Mouse (Mus musculus): ENCODE results near the gene D630039A03Rik. TPM values are rescaled to one million over a fixed set of nuclear protein-coding genes. Genes with fewer than 3 reads are reported as not detected.

The D630039A03Rik gene
- polyA plus RNA-seq, 1 experiment from 2014 or later, result 0.35 TPM

DNA sequence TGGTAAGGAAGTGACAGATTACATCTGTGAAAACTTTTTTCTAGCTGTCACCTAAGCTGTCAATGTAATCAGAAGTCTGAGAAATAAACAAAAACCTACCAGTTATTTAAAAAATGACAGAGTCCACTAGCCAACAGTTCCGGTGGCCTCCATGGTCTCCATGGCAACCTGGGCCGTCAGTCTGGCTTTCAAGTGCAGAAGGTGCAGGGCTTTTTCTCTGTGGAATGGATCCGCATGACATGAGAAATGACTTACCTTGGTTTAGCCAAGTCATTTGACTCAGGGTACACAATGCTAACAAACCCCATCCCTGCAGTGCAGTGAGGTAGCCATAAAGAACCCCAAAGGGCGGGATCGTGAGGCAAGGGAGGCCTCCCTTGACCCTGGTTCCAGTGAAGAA, 6.1 kb upstream of the D630039A03Rik start:
- Histone ChIP-seq H3K4me2 (no peak overlapping the region), H3K9me3 (no peaks in the 10 kb centered on the region), H3K9ac (no peak overlapping the region), H3K27me3 (no peaks in the 10 kb centered on the region), H3K36me3 (no peaks in the 10 kb centered on the region), H3K4me3 (no peak overlapping the region), H3K4me1 (replicated peaks) (peaks cover 17% of the 10 kb centered on the region), H3K27ac (replicated peaks) (no peak overlapping the region)
- 16% methylated on average over 5 of the region's 5 CpGs for WGBS
- ATAC-seq (ENCODE audit: low read depth), result no peak

DNA sequence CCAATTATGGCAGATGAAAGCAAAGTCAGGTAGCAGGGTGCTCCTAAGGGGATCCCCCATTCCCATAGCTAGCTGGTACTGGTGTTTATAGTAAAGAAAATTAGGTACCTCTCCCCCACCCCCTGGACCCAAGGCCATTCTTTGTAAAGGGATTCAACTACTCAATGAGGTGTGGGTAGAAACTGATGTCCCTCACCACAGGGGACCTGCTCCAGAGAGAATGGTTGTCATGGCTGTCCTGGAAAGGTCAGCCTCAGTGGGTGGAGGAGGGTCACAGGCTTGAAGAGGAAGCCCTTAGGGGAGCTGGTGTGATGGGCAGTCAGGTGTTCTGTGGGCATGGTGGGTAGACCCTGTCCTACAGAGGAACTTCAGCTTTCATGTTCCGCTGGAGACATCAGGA, 4.4 kb upstream of the D630039A03Rik start:
- no peak for ATAC-seq (ENCODE audit: low read depth)
- 79% methylated on average over 1 of the region's 1 CpGs for WGBS
- no peaks in the 10 kb centered on the region for H3K9me3 ChIP-seq

DNA sequence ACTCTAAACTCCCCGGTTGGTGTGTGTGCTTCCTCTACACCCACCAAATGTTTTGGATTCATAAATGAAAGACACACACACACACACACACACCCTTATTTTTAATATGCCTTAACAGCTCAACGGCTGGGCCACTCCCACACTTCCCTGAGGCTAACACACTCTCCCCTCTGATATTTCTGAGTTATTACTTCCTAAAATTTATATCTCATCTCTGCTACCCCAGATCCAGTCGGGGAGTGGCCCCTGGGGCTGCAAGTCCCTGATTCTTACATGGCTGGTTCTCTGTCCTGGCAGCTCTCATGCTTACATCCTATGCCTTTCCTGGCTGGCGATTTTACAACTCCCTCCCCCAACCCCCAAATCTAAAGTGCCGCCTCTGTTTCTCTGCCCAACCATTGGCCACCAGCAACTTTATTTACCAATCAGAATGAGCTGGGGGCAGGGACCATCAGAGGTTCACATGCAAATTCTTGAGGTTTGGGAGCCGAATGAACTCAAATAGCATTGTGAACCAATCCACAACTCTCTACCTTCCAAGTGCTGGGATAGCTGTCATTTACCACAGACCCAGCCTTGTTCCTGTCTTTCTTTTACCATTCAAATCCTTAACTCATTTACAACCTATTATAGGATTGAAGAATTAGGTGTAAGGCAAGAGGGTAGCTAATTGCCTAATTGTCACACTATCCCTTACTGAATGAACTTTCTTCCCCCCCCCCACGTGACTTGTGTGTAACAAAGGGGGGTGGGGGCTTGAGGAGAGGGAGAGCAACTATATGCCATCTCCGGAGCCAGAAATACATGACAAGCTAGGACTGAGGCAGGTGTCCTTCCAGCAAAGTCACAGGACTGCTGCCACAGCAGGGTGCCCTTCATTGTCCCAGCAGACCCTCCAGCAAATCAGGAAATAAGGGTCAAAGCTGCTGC, 3.7 kb upstream of the D630039A03Rik start:
- Histone ChIP-seq H3K4me1 (replicated peaks) (peaks cover 34% of the 10 kb centered on the region), H3K9me3 (no peaks in the 10 kb centered on the region), H3K36me3 (no peaks in the 10 kb centered on the region), H3K4me3 (no peak overlapping the region), H3K9ac (no peak overlapping the region), H3K27me3 (peaks cover 10% of the 10 kb centered on the region), H3K27ac (replicated peaks) (no peak overlapping the region), H3K4me2 (no peak overlapping the region)
- ATAC-seq (ENCODE audit: low read depth), result no peak
- 8% methylated on average over 8 of the region's 8 CpGs for WGBS

More for the DNA sequence above, 4.4 kb upstream of the D630039A03Rik start:
- H3K4me2 ChIP-seq, result no peak overlapping the region
- no peak overlapping the region for H3K4me3 ChIP-seq
- peaks cover 5% of the 10 kb centered on the region for H3K27me3 ChIP-seq
- no peak overlapping the region for H3K27ac ChIP-seq (replicated peaks)
- H3K9ac ChIP-seq, result no peak overlapping the region
- peaks cover 30% of the 10 kb centered on the region for H3K4me1 ChIP-seq (replicated peaks)
- H3K36me3 ChIP-seq, result no peaks in the 10 kb centered on the region

DNA sequence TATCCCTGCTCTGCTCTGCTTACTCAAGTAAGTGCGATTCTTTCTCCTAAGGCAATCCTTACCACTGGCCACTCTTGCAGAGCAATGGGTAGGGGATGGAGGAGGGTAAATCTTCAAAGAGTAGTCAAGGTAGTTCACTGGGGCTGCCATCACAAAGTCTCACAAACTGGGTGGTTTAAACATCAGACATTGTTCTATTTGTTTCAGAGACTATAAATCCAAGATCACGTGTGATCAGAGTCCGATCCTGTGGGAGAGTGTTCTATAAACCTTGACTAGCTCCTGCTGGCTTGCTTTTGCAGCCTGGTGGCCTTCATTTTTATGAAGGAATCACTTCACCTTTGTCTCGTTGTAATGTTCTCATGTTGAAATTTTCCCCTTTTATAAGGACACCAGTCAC, 614 bp upstream of the D630039A03Rik start:
- peaks cover 26% of the 10 kb centered on the region for H3K4me1 ChIP-seq (replicated peaks)
- no peak overlapping the region for H3K4me3 ChIP-seq
- no peak overlapping the region for H3K27ac ChIP-seq (replicated peaks)
- no peaks in the 10 kb centered on the region for H3K36me3 ChIP-seq
- H3K9ac ChIP-seq, result no peak overlapping the region
- no peak overlapping the region for H3K4me2 ChIP-seq
- WGBS, result 66% methylated on average over 4 of the region's 4 CpGs
- no peaks in the 10 kb centered on the region for H3K9me3 ChIP-seq
- peaks cover 10% of the 10 kb centered on the region for H3K27me3 ChIP-seq
- ATAC-seq (ENCODE audit: low read depth), result no peak; the same call in 1 of the 2 replicates

DNA sequence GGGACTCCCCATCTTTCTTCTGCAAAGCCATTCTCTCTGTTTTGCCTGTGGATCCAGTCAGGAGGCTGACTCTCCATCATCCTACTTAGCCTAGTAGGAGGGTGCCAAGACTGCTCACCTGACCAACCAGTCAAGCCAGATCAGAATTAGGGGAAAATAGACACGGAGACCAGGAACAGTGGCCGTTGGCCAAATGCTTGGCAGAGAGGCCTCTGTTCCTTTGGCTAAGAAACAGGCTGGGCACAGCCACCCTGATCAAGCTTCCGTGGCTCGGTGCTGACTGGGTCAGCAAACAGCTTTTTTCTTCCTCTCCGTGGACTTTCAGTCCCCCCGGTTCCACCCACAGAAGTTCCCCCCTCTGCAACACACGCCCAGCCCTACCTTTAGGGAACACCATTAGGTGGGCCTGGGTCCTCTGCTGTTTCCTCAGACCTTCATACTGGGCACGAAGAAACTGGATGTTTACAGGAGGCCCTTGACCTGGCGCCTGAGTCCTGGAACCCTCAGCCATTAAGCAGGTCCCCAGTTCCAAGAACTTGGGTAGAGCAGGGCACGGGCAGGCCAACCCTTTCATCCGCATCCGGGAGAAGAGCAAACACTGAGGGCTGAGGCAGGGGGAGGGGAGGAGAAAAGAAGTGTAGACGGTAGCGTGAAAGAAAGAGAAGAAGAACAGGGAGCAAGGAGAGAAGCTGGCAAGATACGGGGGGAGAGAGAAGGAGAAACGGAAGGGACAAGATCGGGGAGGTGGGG, 706 bp downstream of the D630039A03Rik start:
- no peak for ATAC-seq (ENCODE audit: low read depth)
- Histone ChIP-seq H3K4me1 (replicated peaks) (peaks cover 26% of the 10 kb centered on the region), H3K27ac (replicated peaks) (no peak overlapping the region), H3K9ac (no peak overlapping the region), H3K4me2 (peak overlapping the region; percentile 24), H3K36me3 (no peaks in the 10 kb centered on the region), H3K4me3 (no peak overlapping the region), H3K9me3 (no peaks in the 10 kb centered on the region), H3K27me3 (peaks cover 10% of the 10 kb centered on the region)
- 38% methylated on average over 17 of the region's 17 CpGs for WGBS

DNA sequence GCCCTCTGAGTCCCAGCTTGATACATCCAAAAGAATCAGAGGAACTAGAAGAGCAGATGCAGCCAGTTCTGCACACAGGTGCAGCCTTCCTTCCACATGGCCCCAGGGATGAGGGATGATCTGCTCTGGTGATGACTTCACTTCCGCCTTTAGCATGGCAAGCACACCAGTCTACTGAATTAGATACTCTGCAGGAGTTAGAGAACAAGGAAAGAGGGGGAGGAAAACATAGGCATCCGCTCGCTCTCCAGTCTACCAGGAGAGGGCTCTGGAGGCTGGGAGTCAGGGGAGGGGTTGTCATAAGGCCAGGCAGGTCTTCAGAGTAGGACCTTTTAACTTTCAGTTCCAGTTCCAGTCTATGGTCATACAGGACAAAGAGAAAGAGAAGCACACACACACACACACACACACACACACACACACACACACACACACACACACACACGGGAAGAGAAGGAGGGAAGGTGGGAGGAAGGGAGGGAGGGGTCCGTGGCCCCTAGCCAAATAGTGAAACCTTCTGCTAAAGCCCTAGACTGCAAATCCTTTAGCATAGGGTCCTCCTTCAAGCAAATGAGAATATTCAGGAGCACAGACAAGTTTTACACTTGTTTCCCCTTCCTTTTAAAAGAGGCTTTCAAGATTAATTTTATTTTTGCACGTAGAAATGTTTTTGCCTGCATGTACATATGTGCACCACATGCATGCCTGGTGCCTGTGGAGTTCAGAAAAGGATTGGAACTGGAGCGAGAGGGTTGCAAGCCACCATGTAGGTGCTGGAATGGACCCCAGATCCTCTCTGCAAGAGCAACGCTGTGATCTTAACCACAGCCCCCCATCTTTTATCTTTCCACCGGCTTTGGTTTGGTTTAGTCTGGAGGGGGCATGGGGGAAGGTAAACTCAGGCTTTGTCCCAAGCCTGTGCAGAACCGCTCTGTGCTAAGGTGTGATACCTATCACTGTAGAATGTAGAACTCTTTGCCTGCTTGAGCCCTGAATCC, 1.6 kb downstream of the D630039A03Rik start:
- ATAC-seq (ENCODE audit: low read depth), result no peak
- peaks cover 10% of the 10 kb centered on the region for H3K27me3 ChIP-seq
- 75% methylated on average over 10 of the region's 10 CpGs for WGBS
- H3K36me3 ChIP-seq, result no peaks in the 10 kb centered on the region
- peaks cover 18% of the 10 kb centered on the region for H3K4me1 ChIP-seq (replicated peaks)
- no peak overlapping the region for H3K9ac ChIP-seq
- no peak overlapping the region for H3K4me3 ChIP-seq
- H3K27ac ChIP-seq (replicated peaks), result no peak overlapping the region
- no peak overlapping the region for H3K4me2 ChIP-seq
- no peaks in the 10 kb centered on the region for H3K9me3 ChIP-seq

DNA sequence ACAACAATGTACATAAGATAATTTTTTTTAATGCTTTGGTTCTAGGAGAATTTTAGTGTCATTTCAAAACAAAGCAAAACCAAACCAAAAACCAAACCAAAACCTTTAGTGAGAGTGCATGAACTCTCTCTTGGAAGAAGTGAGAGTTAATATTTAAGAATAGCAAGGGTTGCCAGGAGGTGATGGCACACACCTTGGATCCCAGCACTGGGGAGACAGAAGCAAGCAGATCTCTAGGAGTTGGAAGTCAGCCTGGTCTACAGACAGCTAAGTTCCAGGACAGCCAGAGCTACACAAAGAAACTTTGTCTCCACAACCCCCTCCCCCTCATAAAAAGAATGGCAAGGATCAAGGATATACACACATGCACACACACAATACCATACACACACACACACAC, 3.1 kb downstream of the D630039A03Rik start:
- H3K4me2 ChIP-seq, result no peak overlapping the region
- peaks cover 17% of the 10 kb centered on the region; the same call in 1 of the 2 replicates for H3K4me1 ChIP-seq (replicated peaks)
- no peak overlapping the region for H3K9ac ChIP-seq
- no peak overlapping the region for H3K4me3 ChIP-seq
- H3K9me3 ChIP-seq, result no peaks in the 10 kb centered on the region
- H3K36me3 ChIP-seq, result no peaks in the 10 kb centered on the region
- no peak overlapping the region for H3K27ac ChIP-seq (replicated peaks)
- ATAC-seq (ENCODE audit: low read depth), result no peak
- H3K27me3 ChIP-seq, result peaks cover 10% of the 10 kb centered on the region

DNA sequence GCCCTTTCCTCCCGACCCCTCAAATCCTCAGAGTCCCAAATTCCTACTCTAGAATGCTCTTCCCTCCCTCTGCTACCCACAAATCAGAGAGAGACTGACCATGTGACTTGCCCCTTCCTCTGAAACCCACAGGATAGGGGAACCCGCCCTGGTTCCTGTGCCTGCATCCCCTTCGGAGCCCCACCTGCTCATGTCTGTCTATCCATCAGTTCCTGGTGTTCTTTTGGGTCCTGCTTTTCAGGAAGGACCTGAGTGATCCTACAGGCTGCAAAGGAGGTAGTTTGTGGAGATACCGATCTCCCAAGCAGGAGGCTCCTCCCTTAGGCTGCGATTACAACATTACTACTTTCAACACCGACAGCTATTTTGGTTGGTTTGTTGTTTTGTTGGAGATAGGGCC, 7.2 kb downstream of the D630039A03Rik start:
- WGBS, result 87% methylated on average over 6 of the region's 6 CpGs
- Histone ChIP-seq H3K4me3 (no peak overlapping the region), H3K4me1 (replicated peaks) (peaks cover 5% of the 10 kb centered on the region; the same call in 1 of the 2 replicates), H3K27me3 (no peaks in the 10 kb centered on the region), H3K4me2 (no peak overlapping the region), H3K9ac (no peak overlapping the region), H3K36me3 (no peaks in the 10 kb centered on the region), H3K27ac (replicated peaks) (no peak overlapping the region), H3K9me3 (no peaks in the 10 kb centered on the region)
- no peak for ATAC-seq (ENCODE audit: low read depth)

DNA sequence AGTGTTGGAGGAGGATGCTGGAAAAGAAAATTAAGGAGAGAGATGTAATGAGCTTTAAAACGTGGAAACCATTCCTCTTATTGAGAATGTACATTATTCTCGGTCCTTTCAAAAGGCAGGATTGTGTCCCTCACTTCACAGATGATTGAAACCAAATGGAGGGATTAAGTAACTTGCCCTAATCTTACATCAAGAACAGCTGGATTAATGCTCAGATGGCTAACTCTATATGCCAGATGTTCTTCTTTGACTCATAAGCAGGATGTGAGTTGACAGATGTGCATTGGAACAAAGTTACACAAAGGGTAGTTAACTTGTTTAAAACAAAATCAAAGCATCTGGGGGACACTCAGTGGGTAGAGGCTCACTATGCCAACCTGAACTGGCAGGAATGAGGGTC, 9.4 kb downstream of the D630039A03Rik start:
- H3K4me3 ChIP-seq, result no peak overlapping the region
- H3K27ac ChIP-seq (replicated peaks), result no peak overlapping the region
- no peak for ATAC-seq (ENCODE audit: low read depth)
- H3K9me3 ChIP-seq, result no peaks in the 10 kb centered on the region
- no peak overlapping the region for H3K4me2 ChIP-seq
- H3K9ac ChIP-seq, result no peak overlapping the region
- H3K27me3 ChIP-seq, result no peaks in the 10 kb centered on the region
- H3K36me3 ChIP-seq, result no peaks in the 10 kb centered on the region
- 71% methylated on average over 2 of the region's 2 CpGs for WGBS
- H3K4me1 ChIP-seq (replicated peaks), result peaks cover 5% of the 10 kb centered on the region; the same call in 1 of the 2 replicates

DNA sequence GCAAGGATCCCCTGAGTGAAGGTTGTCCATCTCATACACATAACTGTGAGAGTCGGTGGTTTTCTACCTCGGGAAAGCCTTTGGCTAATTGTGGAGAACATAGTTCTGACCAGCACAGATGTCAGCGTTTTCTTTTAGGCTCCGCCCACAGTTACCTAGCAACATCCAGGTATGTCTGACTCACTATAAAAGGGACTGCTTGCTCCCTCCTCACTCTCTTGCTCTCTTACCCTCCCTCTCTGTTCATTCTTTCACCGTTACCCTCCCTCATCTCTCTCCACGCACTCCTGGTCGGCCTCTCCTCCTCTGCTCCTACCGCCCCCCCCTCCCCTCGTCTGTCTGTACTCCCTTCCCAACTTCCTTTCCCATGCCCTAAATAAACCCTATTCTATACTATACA, 11.5 kb downstream of the D630039A03Rik start:
- ATAC-seq (ENCODE audit: low read depth), result peak; percentile 20; the same call in 1 of the 2 replicates
- H3K27ac ChIP-seq (replicated peaks), result no peak overlapping the region
- no peaks in the 10 kb centered on the region for H3K27me3 ChIP-seq
- no peak overlapping the region for H3K4me3 ChIP-seq
- no peaks in the 10 kb centered on the region for H3K9me3 ChIP-seq
- WGBS, result 33% methylated on average over 9 of the region's 9 CpGs
- no peaks in the 10 kb centered on the region for H3K36me3 ChIP-seq
- H3K4me1 ChIP-seq (replicated peaks), result peaks cover 5% of the 10 kb centered on the region; the same call in 1 of the 2 replicates
- H3K9ac ChIP-seq, result no peak overlapping the region
- no peak overlapping the region for H3K4me2 ChIP-seq

DNA sequence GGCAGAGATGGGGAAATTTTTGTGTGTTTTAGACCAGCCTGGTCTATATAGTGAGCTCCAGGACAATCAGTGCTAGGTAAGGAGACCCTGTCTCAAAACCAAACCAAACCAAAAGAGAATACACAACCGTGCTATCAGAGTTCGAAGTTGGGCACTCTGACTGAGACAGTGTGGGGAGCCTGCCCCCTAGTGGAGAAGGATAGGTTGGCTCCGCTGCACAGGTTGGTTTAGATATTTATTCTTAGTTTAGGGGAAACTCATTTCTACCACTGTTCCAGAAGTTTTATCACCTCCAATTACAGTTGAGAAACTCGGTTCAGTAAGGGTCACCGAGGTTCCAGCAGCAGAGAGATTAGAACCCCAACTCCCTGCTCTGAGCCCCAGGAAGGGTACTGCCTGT, 11.9 kb downstream of the D630039A03Rik start:
- Histone ChIP-seq H3K4me2 (no peak overlapping the region), H3K9me3 (no peaks in the 10 kb centered on the region), H3K27me3 (no peaks in the 10 kb centered on the region), H3K27ac (replicated peaks) (no peak overlapping the region), H3K36me3 (no peaks in the 10 kb centered on the region), H3K4me1 (replicated peaks) (peaks cover 5% of the 10 kb centered on the region; the same call in 1 of the 2 replicates), H3K4me3 (no peak overlapping the region), H3K9ac (no peak overlapping the region)
- WGBS, result 10% methylated on average over 5 of the region's 5 CpGs
- ATAC-seq (ENCODE audit: low read depth), result peak; percentile 44
